Mouse (Mus musculus) liver, adult (tissue): ENCODE data around the gene Fas.

Source experiments
- GATA4 ChIP-seq: IDR thresholded peaks from 2 replicates; pipeline ENCODE4 v1.6.1; 2014; ENCODE audit warnings: mild to moderate bottlenecking, low read length; ENCODE audit not compliant: insufficient replicate concordance

The Fas gene

GRCm38 (mm10) chr19:34289948-34290789 lies at the start of gene Fas:
Fas (plus strand) TSS chr19:34290666.
- no peak for TF ChIP-seq GATA4

- TF ChIP-seq GATA4: no peak
These were observed 49.1 kb upstream of the Fas start for GRCm38 (mm10) chr19:34241247-34241915.

- no peak for TF ChIP-seq GATA4
These were observed 47.5 kb upstream of the Fas start for GRCm38 (mm10) chr19:34242925-34243324.

GRCm38 (mm10) chr19:34244056-34244455 lies 46.4 kb upstream of the Fas start:
- no peak for TF ChIP-seq GATA4

- TF ChIP-seq GATA4: no peak
These were observed 41.9 kb upstream of the Fas start for GRCm38 (mm10) chr19:34248558-34248957.

- no peak for TF ChIP-seq GATA4
These were observed 39.8 kb upstream of the Fas start for GRCm38 (mm10) chr19:34250621-34251020.

- no peak for TF ChIP-seq GATA4
These were observed 38.6 kb upstream of the Fas start for GRCm38 (mm10) chr19:34251900-34252299.

- TF ChIP-seq GATA4: no peak
These were observed 38.0 kb upstream of the Fas start for GRCm38 (mm10) chr19:34252450-34252849.

- TF ChIP-seq GATA4: no peak
These were observed 36.2 kb upstream of the Fas start for GRCm38 (mm10) chr19:34254101-34254879.

- no peak for TF ChIP-seq GATA4
These were observed 35.4 kb upstream of the Fas start, which contains the start of gene Acta2 for GRCm38 (mm10) chr19:34254880-34255681. Acta2 (minus strand) TSS chr19:34255590.

GRCm38 (mm10) chr19:34256149-34256548 lies 34.3 kb upstream of the Fas start:
- TF ChIP-seq GATA4: no peak

GRCm38 (mm10) chr19:34256936-34257335 lies 33.5 kb upstream of the Fas start:
- TF ChIP-seq GATA4: no peak

- no peak for TF ChIP-seq GATA4
These were observed 28.0 kb upstream of the Fas start for GRCm38 (mm10) chr19:34262273-34262974.

- TF ChIP-seq GATA4: no peak
These were observed 24.8 kb upstream of the Fas start for GRCm38 (mm10) chr19:34265604-34266193.
